Mouse (Mus musculus): ENCODE measurements at regions not wholly inside any gene's neighbourhood (a gene's known extent, or its start where the extent isn't known, plus 50 kb on each side); places are given as distances from the start of the nearest gene placed in this dataset.

- no peak for DNase-seq
Observed at GRCm38 (mm10) chr12:90946528-90946918, 208.3 kb upstream of the Dio2 start.

GRCm38 (mm10) chr12:90945743-90946527, 207.7 kb upstream of the Dio2 start:
- DNase-seq = peak; percentile 58

DNA sequence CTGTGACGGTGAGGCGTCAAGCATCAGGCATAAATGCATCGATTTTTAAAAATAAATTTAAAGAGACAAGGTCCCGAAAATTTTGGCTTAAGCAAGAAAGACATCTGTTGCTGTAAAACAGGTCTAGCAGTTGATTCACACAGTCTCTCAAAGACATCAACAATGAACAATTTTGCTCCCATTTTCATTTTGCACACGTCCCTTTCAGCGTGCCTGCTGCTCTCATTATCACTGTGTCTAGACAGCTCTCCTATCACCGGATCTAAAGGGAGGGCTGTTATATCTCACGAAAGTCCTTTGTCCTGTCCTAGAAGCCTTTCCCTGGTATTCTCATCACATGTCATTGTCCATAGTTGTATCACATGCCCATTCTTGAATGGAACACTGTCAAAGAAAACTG, 194.4 kb upstream of the Dio2 start:
- DNase-seq = no peak

- no peak for DNase-seq
Observed at GRCm38 (mm10) chr12:90932201-90932600, 194.0 kb upstream of the Dio2 start.

DNA sequence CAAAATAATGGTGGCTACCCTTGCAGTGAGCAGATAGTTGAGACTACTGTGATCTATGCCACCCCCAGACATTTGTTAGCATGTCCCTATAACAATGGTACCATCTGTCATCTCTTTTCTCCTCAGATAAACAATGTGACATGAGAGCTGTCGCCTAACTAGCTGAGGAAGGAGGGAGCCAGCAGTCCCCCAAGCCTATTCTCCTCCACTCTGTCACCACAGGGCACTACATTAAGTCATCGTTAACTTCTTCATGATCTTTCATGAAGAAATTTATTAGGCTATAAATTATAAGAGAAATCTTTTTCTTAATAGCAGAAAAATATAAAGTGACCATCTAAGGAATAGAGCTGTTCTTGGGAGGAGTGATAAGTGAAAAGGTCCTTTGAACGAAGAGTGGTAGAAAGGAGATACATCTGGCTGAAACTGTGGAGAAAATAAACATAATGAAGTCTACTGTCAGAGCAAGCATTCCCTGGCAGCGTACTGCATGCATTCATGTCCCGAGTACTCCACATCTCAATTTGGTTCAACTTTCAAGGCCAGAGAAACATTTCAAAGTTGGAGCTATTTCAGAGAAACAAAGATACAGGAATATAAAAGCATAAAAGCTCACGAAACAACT, 192.0 kb upstream of the Dio2 start:
- peak; percentile 61 for DNase-seq

GRCm38 (mm10) chr12:90923603-90924002, 185.4 kb upstream of the Dio2 start:
- DNase-seq = no peak

DNA sequence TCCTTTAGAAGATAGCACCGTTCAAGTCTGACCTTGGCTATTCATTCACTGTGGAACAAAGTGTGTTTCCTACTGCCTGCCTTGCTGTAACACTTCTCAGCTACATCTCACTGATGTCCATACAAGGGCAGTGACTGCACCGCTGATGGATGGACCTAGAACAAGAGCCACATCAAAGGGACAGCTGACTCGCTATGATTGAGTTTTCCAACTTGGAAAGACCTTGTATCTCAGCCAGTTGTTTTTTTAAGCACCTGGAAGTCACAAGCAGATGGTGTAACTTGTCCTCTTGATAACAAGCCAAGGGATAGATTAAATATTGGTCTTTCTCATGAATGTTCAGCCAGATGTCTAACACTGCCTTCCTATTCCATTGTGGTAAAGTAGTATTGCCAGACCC, 184.9 kb upstream of the Dio2 start:
- DNase-seq = no peak

GRCm38 (mm10) chr12:90921227-90921626, 183.0 kb upstream of the Dio2 start:
- no peak for DNase-seq

DNA sequence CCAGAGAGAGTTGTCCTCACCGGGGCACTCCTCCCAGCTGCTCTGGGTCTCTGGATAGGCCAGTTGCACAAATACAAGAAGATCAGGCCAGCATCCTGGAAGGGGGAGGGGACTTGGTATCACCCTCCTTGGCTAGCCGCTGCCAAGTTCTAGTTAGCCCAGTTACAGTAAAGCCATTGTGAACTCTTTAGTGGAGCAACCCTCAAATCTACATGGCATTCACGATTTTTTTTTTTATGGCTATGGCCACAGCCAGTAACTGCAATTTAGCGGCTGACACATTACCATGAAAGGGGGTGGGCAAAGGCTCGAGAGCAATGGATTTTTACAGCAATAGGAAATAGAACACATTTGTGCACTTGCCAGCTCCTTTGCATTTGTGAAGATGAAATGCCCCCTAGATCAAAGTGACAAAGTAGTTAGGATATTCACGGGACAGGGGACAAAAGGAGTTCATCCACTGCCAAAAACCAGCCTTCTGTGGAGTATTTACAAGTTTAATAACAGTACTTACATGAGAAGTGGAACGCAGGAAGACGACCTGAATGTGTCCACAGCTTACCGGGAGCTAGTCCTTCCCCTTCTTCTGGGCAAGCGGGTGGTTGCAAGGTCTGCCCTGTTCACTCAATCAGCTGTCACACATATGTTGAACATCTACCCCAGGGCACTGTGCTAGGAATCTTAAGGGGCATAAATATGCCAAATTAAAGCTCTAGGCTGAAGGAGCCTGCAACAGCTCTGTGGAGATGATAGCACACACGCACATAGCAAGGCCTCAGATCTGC, 177.9 kb upstream of the Dio2 start:
- peak; percentile 96 for DNase-seq

GRCm38 (mm10) chr12:90903991-90904390, 165.8 kb upstream of the Dio2 start:
- DNase-seq = peak; percentile 32

GRCm38 (mm10) chr12:90893655-90894370, 155.6 kb upstream of the Dio2 start:
- DNase-seq = no peak

DNA sequence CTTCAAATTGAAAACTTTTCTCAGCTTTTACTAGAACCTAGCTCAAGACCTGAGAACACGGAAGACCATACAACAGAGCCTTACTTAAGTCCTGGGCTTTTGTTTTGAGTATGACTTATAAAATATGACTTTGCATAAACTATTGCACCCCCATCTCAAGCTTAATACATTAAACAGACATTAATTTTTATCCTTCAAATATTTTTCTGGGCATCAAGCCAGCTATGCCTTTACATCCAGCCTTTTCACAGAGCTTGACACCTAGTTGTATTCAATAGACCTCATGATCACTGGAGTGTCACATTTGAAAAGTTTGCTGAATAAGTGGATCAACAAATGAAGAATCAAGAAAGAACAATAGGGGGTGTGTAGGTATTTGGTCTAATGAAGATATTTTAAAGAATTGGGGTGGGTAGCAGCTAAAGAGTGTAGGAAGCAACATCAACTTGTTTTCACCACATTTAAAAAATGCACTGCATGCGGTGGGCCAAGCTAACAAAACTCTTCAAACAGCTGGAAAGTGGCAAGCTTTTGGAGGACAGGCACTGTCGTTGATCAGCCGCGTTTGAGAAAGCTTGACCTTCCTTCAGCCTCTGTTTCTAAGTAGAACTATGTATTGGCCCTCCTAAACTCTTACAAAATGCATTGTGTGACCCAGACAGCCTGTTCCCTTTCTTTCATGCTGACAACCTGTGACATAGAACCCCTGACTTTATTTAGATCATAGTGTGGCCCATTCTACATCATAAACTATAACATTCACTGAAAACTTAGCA, 138.2 kb upstream of the Dio2 start:
- DNase-seq = no peak

GRCm38 (mm10) chr12:90874840-90875239, 136.6 kb upstream of the Dio2 start:
- no peak for DNase-seq

GRCm38 (mm10) chr12:90873959-90874358, 135.7 kb upstream of the Dio2 start:
- DNase-seq = no peak

GRCm38 (mm10) chr12:90866597-90866996, 128.4 kb upstream of the Dio2 start:
- DNase-seq = no peak

GRCm38 (mm10) chr12:90862632-90863031, 124.4 kb upstream of the Dio2 start:
- no peak for DNase-seq

- DNase-seq = no peak
Observed at GRCm38 (mm10) chr12:90857746-90858145, 119.5 kb upstream of the Dio2 start.

GRCm38 (mm10) chr12:90810666-90811065, 72.4 kb upstream of the Dio2 start:
- no peak for DNase-seq

DNA sequence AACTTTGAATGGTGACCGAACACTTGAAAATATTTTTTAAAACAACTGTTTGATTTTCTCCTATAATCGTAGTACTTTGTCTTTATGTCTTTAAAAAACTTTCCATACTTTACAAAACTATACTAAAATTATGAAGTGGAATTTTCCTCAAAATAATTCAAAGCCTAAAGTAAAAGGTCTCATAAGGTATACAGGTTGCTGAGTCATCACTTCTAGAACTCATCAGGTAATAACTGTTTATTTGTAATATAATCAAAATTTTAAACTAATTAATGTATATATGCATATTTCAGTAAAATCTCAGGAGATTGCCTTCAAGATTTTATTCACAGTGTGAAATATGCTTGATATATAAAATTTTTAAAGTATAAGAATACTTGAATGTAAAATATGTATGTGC, 52.3 kb upstream of the Dio2 start:
- DNase-seq = no peak
